Mouse (Mus musculus) lung, adult 2 months (tissue): ENCODE measurements around the gene Cir1. TPM values are rescaled to one million over a fixed set of nuclear protein-coding genes. Genes with fewer than 3 reads are reported as not detected.

Experiments
- DNase-seq: peaks from one replicate; pipeline ENCODE4 v3.0.0; 2022
- H3K4me1 ChIP-seq: fragments of 200-500 bp; 2 replicates; pipeline ENCODE4 v1.6.1; 2011; ENCODE audit warnings: low read length; ENCODE audit not compliant: control insufficient read depth, insufficient read depth
- H3K4me3 ChIP-seq: fragments of 200-500 bp; replicated peaks from 2 replicates; pipeline ENCODE3; 2011; ENCODE audit warnings: low read depth, mild to moderate bottlenecking, control low read depth, low read length; ENCODE audit errors: extremely low read depth
- CTCF ChIP-seq: fragments of 200-500 bp; IDR thresholded peaks from 2 replicates; pipeline ENCODE4 v1.5.1; 2011; ENCODE audit warnings: mild to moderate bottlenecking, low read length, control low read depth; ENCODE audit not compliant: insufficient read depth
- POLR2A ChIP-seq: fragments of 200-500 bp; IDR thresholded peaks from 2 replicates; pipeline ENCODE4 v1.6.1; 2011; ENCODE audit warnings: low read depth, mild to moderate bottlenecking, control low read depth, low read length, borderline replicate concordance; ENCODE audit errors: extremely low read depth
- WGBS: fragments of 180-500 bp; shearing (Covaris S2); methylation state at CpG from one replicate; pipeline ENCODE4 v1.1.7; 2018; 5-methylcytosine and 5-hydroxymethylcytosine counted together
- polyA plus RNA-seq: library from polyadenylated mRNA; depleted of rRNA; stranded (reverse); fragments of >200 nt; gene quantifications from 2 replicates; pipeline ENCODE4 v1.2.3, GENCODE M21; 2012

The Cir1 gene
- polyA plus RNA-seq, 1 experiment, result 4.3 TPM

DNA sequence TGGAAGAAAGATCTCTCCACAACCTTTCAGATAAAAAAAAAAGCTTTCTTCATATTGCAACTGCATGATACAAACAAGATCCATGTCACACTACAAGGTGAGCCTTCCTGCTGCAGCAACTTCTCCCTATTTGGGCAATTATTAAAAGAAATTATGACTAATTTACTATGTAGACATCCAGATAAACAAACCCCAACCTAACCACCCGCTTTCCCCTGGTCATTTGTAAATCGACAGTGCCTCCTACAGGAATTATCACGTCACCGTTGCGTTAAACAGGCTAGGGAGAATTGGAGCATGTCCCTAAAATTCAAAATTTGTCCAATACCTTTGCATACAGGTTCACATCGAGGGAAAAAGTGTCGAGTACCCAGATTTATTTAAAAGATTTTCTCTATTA, 30.8 kb downstream of the Cir1 start:
- TF ChIP-seq CTCF (no peak), POLR2A (no peak)
- no peak overlapping the region for H3K4me3 ChIP-seq
- DNase-seq, result no peak
- no peaks in the 10 kb centered on the region for H3K4me1 ChIP-seq
- 42% methylated on average over 7 of the region's 7 CpGs for WGBS

DNA sequence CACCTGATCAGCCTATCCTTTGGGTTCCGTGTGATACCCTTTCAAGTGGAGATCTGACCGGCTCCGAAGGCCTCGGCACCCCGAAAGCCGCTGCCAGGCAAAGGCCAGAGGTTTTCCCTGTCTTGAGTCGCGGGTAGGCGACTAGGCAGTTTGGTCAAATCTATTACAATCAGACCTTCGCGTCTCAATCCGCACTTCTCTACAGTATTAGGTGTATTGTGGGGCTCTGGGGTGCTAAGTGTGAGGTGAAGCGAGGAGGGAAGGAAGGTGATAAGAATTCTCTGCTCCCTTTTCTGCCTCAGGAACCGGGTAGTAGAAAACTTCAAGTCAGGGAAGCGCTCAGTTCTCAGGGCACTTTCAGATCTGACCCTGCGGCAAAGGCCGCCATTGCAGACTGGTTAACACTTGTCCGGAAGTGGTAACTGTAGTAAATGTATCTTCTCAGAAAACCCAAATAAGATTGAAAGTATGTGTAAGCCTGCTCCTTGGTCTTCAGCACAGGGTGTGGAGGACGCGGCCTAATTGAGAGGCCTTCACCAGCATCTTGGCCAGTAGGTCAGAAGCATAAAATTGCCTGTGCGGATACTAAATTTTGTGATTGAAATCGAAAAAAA, 31.3 kb downstream of the Cir1 start:
- H3K4me1 ChIP-seq, result no peaks in the 10 kb centered on the region
- DNase-seq, result no peak
- no peak for TF ChIP-seq CTCF
- no peak for TF ChIP-seq POLR2A
- WGBS, result 32% methylated on average over 22 of the region's 22 CpGs
- no peak overlapping the region for H3K4me3 ChIP-seq

DNA sequence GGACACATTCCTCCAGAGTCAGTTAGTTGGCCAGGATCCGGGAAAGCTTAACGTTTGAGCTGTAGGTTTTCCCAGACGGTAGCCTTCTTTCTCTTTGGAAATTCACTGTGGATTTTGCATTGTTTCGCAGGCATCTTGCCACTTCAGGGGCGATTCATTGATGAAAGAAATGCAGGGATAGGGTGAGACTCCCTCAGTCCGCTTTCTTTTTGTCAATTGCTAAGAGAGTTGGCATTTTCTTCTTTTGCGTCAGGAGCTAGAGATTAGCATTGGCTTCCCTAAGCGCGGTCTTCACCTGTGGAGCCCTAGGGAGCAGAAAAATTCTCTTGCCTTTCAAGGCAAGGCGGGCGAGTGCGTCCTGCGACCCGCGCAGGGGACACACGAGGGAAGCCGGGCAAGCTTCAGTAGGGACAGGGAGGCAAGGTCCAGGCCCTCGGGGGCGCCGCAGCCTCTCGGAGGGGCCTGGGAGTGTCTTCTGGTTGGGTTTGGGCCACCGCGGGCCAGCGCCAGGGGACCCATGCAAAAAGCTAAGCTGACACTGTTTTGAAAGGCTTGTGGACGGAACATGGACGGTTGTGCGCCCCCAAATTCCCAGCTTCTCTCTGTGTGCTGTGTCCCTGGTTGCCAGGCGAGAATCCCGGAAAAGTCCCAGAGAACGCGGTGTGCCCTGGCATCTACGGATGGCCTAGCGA, 32.0 kb downstream of the Cir1 start:
- TF ChIP-seq POLR2A, result no peak
- no peak for TF ChIP-seq CTCF
- DNase-seq, result peak; percentile 20
- WGBS, result 11% methylated on average over 33 of the region's 33 CpGs

DNA sequence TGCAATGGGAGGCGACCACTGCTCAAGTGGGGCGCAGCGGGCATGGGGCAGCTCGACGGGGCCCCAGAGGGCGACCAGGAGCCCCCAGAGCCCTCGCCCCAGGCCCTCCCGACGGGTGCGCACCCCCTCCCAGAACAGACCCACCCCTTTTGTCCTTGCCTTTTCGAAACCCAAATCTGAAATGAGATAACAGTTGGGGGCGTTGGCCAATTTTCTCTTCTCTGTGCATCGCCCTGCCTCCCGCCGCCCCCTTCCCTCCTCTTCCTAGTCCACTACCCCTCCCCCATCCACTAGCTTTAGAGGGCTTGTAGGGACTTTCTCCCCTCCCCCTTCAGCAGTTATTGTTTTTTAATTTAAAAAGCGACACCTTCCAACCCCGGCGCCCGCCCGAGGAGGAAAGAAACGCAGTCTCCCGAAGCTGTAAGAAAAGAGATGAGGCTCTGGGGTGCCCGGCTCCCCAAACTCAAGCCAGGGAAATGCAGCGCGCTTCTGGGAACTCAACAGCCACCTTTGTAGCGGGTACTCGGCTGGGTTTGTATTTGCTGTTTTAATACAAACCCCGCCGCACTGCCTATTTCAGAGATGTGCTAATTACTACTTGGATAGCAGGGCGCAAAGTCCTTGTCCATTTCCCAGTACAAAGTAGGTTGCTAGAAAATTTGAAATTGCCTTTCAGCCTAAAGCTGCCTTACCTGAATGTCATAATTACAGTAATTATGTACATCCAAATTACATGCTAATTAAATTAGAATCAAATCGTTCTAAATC, 33.0 kb downstream of the Cir1 start:
- TF ChIP-seq POLR2A, result no peak
- no peak for TF ChIP-seq CTCF
- WGBS, result 5% methylated on average over 27 of the region's 31 CpGs
- DNase-seq, result no peak
- no peak overlapping the region for H3K4me3 ChIP-seq
- H3K4me1 ChIP-seq, result peaks cover 3% of the 10 kb centered on the region

More for the DNA sequence above, 32.0 kb downstream of the Cir1 start:
- H3K4me1 ChIP-seq, result no peaks in the 10 kb centered on the region
- no peak overlapping the region for H3K4me3 ChIP-seq

DNA sequence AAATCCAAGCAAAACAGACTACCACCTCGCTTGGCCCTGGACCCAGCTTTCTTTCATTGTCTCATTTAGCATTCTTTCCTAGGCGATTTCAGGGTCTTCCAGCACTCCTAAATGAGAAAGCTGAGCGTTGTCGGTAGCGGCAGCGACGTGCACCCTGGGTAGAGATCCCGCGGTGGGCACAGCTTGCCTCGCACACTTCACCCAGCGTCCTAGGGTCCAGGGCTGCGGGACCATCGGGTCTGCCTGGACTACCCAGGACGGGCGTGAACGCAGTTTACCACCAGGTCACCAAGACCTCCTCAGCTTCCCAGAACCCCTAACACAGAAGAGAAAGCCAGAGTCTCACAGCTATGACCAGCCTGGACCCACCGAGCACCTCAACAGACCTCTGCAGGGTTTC, 33.6 kb downstream of the Cir1 start:
- 6% methylated on average over 17 of the region's 17 CpGs for WGBS
- Histone ChIP-seq H3K4me1 (peaks cover 8% of the 10 kb centered on the region), H3K4me3 (no peak overlapping the region)
- TF ChIP-seq CTCF (no peak), POLR2A (no peak)
- no peak for DNase-seq

DNA sequence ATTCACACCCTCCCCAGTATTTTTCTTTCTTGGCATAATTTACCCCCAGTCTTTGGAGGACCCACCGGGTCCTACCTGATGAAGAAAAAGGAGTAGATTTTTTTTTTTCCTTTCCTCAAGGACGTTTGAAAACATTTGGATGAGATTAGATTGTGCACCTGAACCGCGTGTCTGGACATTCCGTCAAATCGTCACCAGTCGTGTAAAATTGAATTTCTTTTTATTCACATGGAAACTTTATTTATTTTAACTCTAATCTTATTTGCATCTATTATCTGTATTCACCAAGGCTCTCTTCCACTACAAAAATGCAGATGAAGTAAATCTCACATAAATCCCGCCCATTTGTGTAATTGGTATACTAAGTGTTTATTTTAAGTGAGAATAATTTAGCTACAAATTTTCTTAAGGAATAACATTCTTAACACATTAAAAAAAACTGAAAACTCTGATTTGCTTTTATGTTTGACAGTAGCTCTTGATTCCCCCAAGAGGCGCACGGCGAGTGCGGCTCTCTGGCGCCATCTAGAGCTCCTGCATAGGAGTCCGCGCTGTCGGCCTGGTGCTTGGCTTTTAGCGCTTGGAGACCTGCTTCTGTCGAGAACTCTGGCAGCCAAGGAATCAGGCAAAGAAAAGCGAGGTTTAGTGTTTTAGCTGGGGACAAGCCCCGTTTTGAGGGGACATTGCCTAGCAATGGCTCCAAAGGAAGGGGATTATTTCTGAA, 34.2 kb downstream of the Cir1 start:
- Histone ChIP-seq H3K4me3 (no peak overlapping the region), H3K4me1 (peaks cover 8% of the 10 kb centered on the region)
- DNase-seq, result peak; percentile 81
- 3% methylated on average over 20 of the region's 20 CpGs for WGBS
- TF ChIP-seq CTCF, result peak; percentile 83
- TF ChIP-seq POLR2A, result no peak

DNA sequence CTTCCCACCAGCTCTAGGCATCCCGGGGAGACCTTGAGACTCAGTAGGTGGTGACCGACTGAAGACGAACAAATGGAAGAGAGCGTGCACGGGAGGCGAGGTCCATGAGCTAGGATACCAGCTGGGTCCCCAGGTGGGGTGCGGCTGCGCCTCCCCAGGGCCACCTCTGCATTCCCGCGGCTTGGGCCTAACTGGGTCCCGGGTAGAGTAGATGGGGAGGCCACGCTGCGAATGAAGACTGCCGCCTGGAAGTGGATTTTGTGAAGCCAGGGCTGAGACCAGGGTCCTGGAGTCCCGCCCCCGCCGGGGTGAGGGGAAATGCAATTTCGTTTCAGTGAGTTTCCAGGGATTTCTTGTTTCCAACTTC, 34.8 kb downstream of the Cir1 start:
- TF ChIP-seq POLR2A (no peak), CTCF (no peak)
- peaks cover 13% of the 10 kb centered on the region for H3K4me1 ChIP-seq
- DNase-seq, result peak; percentile 36
- whole genome bisulfite sequencing, result 7% methylated on average over 18 of the region's 18 CpGs
- H3K4me3 ChIP-seq, result no peak overlapping the region

DNA sequence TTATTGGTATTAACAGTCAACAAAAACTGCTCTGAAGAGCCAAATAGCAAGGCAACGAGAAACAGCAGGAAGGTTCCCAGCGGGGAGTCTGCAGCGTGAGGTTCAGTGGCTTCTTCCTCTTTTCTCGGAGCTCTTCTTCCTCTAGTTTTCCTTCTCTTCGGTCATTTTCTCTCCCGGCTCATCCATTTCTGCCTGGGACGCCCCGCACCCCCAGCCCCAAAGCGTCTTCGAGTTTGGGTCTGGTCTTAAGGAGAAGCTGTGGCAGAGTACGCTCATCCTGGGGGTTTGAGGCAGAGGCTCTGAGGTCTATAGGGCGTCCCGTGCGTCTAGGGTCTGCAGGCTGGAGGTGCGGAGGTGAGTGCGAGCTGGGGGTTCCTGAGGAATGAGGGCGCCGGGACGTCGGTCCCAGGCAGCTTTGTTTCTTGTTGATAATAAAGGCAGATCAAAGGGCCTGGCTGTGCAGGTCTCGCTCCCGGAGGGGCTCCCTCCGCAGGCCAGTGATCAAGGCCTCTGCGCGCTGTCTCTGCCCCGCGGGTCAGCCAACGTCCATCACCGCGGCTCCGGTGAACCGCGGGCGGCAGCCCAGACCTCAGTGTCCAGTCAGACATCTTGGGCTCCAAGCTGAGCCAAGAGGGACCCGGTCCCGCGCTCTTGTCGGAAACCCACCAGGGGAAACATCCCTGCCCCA, 35.3 kb downstream of the Cir1 start:
- 8% methylated on average over 38 of the region's 38 CpGs for WGBS
- H3K4me1 ChIP-seq, result peaks cover 13% of the 10 kb centered on the region
- peak; percentile 24 for DNase-seq
- no peak overlapping the region for H3K4me3 ChIP-seq
- TF ChIP-seq CTCF (no peak), POLR2A (no peak)

DNA sequence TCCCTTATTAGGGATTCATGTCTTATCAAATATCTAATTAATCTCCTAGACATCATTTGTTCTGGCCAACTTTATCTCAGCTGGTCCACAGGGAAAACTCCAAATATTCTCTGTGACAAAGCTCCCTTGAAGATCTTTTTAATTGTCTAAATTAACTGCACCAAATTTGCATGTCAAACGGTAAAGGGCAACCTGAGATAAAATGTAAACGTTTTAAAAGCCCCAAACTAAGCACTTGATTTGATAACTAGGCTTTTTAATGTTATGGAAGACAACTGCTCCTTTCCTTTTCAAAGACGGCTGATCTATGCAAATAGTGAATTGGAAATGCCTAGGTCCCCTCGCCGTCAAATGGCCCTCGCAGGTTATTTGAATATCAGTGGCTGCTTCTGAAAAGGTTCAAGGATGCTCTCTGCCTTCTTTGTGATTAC, 36.3 kb downstream of the Cir1 start:
- DNase-seq, result no peak
- Histone ChIP-seq H3K4me1 (peaks cover 17% of the 10 kb centered on the region), H3K4me3 (no peak overlapping the region)
- TF ChIP-seq POLR2A (no peak), CTCF (no peak)
- 7% methylated on average over 6 of the region's 6 CpGs for WGBS
